Mouse (Mus musculus) megakaryocyte-erythroid progenitor cell, adult 5-6 weeks (primary cell): ENCODE data around the gene Polr2l. TPM values are rescaled to one million over a fixed set of nuclear protein-coding genes. Genes with fewer than 3 reads are reported as not detected.

ENCODE experiments used
- ATAC-seq: replicated peaks from 2 replicates; pipeline ENCODE4 v1.8.0; 2016; ENCODE audit warnings: mild to moderate bottlenecking, inconsistent platforms; ENCODE audit not compliant: severe bottlenecking, poor library complexity, low FRiP score, low TSS enrichment
- total RNA-seq, 2 experiments: library from RNA; stranded (forward) in 1 of 2; stranded (reverse) in 1 of 2; fragments of 200-1000, 215-1000 nt in 1 of 2; fragments of >200 nt in 1 of 2; fragmentation: Nextera tagmentation in 1 of 2; gene quantifications; 2 replicates each; pipeline ENCODE4 v1.2.3; 2014 to 2017

Polr2l gene
- total RNA-seq, 2 experiments from 2014 or later: 53.3 to 77.2 TPM

DNA sequence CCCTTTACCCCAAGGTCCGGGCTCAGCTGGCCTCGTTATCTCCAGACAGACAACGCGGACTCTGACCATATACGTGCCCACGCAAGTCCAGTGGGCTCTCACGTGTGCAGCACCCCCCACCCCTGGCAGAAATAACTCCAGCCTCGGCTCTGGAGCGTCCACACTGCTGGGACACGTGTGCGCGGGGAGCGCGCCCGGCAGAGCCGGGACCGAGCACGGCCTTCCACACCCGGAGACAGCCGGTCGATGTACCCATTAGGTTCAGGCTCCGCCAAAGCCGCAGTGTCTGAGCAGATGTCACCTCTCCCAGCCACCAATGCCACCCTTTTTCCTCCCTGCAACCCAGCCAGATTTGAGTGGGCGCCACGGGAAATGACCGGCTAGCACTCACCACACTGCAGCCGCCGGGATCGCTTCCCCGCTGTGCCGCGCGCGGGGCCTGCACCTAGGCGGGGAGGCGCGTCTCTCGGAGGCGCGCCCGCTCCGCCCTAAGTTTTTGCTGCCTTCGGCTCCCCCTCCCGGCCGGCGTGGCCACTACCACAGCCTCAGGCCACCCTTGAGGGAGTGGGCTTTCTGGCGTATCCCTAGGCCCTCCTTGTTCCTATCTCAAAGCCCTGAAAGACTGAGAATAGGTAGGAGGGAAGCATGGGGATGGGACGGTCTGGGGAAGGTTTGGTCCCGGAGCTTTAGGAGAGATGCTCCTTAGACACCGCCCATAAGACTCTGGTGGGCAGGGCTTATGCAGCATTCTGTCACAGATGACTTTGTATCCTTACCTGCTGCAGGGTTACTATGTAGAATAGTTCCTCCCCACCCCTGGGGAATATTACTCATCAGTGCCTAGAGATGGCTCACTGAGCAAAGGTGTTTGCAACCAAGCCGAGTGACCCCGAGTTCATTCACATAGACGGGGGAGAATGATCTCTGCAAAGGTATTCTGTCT, 37.5 kb downstream of the Polr2l start, which contains the start of gene Slc25a22:
Gene Slc25a22, minus strand, starts transcription at position 715 of the 943 bp plus-strand sequence.
- peak; percentile 62 for ATAC-seq

DNA sequence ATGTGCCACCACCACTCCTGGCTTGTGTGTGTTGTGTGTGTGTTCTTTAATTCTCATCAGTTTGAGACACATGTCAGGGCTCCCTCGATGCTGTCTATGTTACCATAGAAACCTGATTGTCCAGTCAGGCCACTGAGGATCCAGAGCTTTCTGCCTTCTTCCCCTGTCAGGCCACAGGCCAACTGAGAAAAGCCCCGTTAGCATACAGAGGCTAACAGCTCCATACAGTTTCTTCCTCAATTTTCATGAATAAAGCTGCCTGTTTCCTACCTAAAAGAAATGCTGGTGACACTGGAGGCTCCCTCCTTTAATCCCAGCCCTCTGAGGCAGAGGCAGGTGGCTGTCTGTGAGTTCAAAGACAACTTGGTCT, 38.4 kb downstream of the Polr2l start:
- ATAC-seq: no peak

DNA sequence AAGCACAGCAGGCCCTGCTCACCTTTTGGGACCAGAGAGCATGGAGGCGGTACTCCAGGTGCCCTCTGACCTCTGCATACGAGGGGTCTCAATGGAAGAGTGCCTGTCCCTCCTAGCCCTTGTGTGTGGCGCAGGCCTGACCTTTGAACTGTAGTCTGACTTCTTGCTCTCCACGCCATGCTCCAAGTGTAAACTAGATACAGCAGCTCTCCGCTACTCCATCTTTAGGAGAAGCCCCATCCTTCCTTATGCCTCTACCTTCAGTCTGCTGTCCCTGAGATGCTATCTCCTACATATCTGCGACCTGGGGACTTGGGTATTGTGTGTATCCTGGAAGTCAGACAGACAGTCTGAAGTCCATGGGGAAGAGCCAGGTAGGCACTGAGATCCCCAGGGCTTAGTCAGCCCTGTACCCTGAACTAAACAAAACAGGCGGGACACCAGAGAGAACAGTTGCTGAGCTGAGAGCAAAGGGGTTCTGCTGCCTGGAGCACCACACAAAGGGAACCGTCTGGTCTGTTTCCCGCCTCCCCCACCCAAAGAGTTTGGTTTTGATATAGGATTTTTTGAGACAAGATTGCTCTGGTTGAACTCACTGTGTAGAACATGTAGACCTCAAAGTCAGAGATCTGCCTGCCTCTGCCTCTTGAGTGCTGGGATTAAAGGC, 38.9 kb downstream of the Polr2l start:
- no peak for ATAC-seq

DNA sequence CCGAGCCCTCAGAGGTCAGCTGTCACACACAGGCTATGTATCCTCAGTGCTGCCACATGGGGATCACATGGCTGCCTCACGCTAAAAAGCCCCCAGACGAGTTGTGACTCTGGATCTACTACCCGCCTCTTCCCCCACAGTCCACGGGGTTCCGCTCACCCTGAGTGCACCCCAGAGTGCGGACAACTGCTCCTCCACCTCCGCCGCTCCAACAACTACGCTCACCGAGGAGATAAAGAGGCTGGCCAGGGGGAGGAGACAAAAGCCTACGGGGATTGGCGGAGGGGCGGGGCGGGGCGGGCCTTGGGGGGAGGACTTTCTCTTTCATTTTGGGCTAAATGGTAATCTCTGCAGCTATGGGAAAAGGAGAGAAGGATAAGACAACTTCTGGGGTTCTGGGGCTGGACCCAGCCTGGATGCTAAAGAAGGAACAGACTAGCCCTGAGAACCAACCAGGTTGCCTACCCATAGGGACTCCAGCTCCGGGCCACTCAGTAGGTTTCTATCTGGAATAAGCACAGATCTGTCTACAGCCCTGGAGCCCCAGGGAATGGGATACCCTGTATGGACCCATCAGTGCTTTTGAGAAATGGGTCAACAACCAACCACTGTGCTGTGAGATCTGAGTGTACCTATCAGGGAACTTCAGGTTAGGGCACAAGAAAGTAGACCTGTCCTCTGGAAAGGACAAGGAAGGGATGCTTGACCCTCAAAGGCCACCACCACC, 39.6 kb downstream of the Polr2l start:
- ATAC-seq: peak; percentile 72

DNA sequence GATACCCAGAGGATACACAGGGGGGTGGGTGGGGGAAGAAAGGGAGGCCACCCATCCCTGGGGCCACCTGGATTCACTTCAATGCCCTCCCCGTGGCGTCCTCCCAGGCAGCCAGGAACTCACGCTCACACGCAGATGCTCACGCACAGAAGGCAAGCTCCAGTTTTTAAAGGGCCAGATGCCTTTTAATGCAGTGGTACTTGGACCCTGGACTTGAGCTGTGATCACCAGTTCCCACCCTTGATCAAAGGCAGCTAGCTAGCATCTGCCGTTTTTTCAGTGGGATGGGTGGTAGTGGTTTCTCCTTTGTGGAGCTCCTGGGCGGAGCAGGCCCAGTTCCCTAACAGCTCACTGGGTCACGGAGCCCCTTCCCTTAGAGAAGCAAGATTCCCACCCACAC, 40.5 kb downstream of the Polr2l start:
- ATAC-seq: no peak

DNA sequence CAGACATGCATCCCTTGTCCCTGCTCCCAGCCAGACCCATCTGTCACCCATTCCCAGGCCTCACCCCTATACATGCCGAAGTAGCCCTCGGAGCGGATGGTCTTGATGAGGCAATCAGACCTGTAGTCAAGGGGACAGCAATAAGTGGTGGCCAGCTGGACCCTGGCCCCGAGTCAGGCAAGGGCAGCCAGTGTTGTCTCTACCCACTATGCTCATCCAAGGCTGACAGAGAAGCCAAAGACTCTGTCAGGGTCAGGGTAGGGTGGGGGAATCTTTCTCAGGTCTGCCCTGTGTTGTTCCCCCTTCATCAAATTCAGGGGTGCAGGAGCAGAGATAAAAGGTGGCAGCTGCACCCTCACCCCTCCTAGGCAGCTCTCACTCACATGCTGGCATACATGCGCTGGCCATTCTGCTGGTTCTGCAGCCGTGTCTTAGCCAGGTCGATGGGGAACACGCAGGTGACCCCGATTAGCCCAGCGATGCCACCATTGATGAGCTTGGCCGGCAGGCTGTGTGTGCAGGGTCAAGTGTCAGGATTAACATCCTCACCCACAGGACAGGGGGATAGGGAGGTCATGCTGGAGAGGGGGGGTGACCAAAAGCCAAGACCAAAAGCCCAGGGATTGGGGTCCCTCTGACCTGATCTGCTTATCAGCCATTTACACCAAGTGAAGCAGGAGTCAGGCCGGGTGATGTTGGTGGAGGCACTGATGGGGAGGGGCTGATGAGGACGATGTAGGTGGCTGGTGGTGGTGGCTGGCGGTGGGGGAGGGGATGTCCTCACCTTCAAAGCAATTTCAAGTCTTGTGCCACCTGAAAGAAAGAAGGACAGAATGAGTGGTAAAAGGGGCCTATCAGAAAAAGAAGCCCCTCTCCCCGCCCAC, 41.2 kb downstream of the Polr2l start:
- no peak for ATAC-seq

DNA sequence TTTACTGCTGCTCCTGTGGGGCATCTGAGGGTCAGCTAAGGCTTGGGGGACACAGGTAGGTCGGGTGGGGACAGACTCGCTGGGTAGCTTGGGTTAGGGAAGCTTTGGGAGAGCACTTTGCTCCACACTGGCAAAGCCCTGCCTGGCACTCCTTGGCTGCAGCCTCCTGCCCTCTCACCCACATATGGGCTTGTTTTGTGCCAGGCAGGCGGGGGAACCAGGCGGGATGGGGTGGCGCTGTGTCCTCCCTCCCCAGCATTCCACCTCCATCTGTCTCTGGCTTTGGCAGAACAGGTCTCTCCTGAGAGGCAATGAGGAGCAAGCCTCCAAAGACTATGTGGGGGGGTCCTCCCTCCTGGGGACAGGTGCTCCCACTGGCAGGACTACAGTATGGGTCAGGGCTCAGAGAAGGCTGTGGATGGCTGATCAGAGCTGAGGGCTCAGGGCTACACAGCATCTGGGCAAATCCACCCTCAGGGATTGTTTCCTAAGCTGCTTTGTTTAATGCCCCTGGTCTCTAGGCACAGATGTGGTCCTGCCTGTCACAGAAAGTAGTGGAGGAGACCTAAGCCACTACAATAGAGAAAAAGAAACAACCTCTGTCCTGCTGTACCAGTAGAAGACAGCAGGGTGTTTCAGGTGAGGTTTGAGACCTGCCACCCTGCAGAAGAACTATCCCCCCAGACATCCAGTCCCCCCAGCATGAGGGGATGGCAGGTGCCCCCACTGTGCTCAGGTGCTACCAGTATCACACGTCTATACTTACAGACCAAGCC, 42.0 kb downstream of the Polr2l start:
- ATAC-seq: no peak

DNA sequence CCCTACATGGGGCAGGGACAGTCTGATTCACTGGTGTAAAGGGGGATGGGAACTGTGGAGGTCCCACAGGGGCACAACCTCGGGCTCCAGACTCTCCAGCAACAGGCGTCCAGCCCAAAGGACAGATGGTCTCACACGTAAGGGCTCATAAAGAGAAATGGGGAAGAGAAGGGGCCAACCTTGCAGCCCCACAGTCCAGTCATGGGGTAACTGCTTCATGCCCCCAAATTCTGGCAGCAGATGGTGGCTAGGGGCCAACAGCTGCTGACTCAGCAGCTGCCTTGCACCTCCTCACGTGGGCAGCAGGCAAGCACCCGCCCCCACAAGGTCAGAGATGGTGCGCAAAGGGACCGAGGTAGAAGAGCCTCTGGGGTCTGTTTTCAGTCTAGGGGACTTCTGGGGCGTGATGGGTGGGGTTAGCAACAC, 42.7 kb downstream of the Polr2l start:
- ATAC-seq: no peak

DNA sequence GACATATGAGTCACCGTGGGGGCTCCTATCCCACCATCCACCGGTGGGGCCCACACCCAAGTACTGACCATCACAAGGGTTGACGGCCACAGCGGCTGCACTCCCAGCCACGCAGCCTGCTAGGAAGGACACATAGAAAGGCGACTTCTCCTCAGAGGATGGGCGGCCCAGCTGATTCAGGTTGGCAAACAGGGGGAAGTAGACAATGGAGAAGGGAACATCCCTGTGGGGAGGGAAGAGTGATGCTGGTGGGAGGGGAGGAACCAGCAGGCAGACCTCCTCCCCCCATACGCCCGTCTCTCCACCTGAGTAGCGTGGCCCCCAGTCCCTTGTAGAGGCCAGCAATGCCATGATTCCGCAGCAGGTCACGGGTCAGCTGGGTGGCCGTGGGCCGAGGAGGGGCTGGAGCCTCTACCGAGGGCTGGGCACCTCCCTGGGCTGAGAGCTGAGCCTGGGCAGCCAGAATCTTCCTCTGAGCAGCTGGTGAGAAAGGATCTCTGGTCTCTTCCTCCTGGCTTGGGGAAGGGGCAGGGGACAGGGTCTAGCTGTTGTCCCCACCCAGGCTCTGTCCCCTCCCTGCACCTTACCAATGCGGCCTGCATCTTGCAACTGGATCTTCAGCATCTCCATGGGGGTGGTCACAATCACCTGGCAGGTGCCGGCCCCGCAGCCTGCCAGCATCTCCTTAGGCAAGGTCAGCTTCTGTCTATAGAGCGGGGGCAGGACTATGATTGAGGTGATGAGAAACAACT, 43.3 kb downstream of the Polr2l start:
- no peak for ATAC-seq

DNA sequence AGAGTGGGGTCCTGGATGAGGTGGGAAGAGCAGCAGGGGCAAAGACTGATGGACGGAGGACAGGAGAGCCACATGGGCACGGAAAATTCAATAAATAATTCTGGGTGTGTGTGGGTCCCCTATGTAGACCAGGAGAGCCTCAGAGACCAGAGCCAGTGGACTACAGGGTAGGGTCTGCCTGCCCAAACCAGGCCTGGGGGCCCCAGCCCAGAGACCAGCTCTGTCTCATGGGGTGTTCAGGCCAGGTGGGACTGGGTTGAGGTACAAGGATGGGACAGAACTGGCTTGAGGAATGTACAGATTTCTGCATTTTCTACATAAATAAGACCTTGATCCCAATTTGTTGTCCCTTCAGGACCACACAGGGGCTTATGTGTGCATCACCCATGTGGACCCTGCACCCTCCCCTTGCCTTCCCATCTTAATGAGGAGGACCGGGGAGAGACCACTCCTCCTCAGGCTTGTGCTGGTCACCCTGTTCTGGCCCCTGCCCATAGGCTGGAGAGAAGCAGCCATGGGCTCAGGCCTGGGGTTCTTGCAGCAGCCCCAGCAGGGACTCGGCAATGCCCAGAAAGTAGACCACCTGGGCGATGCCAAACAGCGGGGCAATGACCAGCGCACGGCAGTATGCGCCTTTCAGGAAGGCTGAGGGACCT, 44.2 kb downstream of the Polr2l start:
- ATAC-seq: no peak

DNA sequence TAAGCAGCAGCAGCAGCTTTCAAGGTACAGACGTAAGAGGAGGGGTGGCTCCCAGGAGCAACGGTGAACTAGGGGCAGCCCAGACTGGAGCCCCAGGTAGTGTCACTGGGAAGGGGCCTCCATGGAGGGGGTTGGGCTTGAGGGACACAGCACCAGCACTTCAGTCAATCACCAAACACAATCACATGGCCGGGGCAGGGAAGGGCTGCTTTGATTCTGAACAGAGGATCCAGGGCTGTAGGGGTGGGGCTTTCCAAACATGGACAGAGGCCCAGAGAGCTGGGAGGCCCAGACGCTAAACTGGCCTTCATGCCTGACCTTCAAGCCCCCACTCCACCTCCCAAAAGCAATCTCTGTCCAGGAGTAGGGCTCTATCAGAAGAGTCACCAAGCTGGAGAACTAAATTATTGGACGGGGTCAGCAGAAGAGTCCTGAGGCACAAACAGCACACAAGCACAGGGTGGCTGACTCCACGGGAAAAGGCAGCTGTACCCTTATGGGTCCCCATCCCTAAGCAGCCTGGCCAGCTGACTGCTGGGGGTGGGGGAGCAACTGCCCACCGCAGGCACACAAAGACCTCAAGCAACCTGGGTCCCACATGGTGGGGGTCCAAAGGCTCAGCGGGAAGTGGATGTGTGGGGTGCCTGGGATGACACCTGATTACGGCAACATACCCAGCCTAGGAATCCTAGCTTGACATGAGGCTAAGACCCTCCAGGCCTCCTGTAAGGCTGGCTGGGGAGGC, 44.9 kb downstream of the Polr2l start:
- ATAC-seq: no peak

DNA sequence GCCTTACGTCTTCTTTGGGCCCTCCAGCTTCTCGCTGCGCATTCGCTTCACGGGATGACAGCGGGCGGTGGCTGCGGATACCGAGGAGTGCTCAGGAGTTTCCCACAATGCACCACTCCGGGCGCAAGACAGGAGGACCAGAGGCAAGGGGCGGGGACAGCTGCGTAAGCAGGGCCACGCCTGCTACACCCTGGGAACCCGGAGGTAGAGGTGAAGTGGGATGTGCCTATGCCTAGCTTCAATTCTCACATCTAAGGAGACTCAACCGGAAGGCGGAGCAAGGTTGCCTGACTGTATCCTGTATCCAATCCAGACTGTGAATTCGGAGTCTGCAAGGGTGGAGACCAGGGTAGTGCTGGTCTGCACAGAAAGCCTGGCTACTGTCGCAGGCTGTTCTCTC, 45.6 kb downstream of the Polr2l start, which contains the start of gene Cend1:
Gene Cend1, minus strand, starts transcription at position 182 of the 400 bp plus-strand sequence.
- no peak for ATAC-seq

DNA sequence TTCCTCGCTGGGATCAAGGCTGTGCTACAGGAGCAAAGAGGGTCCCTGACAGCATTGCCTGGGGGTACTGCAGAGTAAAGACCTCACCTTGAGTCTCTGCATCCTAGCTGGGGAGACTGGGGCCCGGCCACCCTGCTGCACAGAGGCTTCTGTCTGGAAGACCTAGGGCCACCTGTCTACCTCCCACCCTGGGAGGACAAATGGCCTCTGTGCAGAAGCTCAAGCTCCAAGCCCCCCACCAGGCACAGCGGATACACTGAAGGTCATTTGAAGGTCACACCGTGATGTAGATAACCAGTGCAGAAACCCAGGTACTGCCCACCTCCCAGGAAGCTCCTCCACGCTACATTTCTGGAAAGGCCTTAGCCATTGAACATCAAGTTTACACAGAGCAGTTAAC, 46.2 kb downstream of the Polr2l start:
- ATAC-seq: no peak

DNA sequence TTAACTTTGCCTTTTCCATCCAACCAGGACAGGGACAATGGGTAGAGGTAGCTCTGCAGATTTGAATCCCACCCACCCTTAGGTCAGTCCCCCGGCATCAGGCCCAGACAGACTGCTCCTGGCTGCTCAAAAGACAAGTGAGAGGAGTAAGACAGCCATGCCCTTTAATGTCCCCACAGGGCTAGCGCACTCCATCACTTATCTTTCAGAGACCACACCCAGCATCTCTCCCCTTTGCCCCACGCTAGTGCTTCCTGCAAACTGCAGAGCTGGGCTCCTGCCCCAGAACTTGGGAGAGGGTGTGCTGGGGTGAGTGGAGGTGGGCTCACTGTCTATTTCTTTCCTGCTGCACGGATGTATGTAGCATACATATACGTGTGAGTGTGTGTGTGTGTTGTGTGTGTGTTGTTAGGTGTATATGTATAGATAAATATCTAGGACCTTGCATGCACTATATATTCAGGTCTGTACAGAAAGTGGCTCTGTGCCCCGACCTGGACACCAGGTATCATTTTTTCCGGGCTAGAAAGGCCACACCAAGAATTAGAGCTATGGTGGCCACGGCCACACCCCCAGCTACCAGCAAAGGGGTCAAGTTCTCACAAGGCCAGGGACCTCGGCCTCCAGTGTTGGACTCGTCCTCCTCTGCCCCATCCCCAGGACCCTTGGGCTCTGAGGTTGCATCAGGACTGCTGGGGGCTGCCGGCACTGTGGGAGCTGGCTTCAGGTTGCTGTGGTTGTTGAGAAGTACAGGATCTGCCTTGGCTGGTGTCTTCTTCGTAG, 47.8 kb downstream of the Polr2l start:
- peak; percentile 58; the same call in 1 of the 2 replicates for ATAC-seq

DNA sequence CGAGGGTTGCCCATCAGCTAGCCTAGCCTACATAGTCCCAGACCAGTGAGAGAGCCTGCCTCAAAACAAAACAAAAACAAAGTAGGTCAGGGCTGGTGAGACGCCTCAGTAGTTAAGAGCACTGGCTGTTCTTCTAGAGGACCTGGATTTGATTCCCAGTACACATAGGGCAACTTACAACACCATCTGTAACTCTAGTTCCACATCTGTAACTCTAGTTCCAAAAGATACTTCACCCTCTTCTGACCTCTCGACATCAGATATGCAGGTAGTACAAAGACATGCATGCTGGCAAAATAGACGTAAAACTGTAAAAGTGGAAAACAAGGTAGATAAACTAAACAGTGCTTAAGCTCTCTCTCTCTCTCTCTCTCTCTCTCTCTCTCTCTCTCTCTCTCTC, 51.1 kb downstream of the Polr2l start:
- ATAC-seq: no peak
